Mouse (Mus musculus) embryonic facial prominence, embryonic 10.5 days (tissue): ENCODE measurements around the gene Armc10. TPM values are rescaled to one million over a fixed set of nuclear protein-coding genes. Genes with fewer than 3 reads are reported as not detected.

Source experiments
- DNase-seq: peaks from one replicate; pipeline ENCODE4 v3.0.0-alpha.2; 2017; ENCODE audit warnings: low spot score
- H3K27ac ChIP-seq: fragments of 300-500 bp; sonication (generic); replicated peaks from 2 replicates; pipeline ENCODE4 v1.5.1; 2016; ENCODE audit warnings: mild to moderate bottlenecking
- H3K27me3 ChIP-seq: fragments of 300-500 bp; sonication (generic); replicated peaks from 2 replicates; pipeline ENCODE4 v1.6.1; 2016; ENCODE audit warnings: low read depth, mild to moderate bottlenecking; ENCODE audit not compliant: poor library complexity, severe bottlenecking
- H3K36me3 ChIP-seq: fragments of 300-500 bp; sonication (generic); replicated peaks from 2 replicates; pipeline ENCODE4 v1.6.1; 2016; ENCODE audit warnings: mild to moderate bottlenecking, moderate library complexity
- H3K4me1 ChIP-seq: fragments of 300-500 bp; sonication (generic); 2 replicates; pipeline ENCODE4 v1.6.1; 2016
- H3K4me3 ChIP-seq: fragments of 300-500 bp; sonication (generic); 2 replicates; pipeline ENCODE4 v1.5.1; 2016; ENCODE audit warnings: mild to moderate bottlenecking, moderate library complexity
- H3K9me3 ChIP-seq: fragments of 300-500 bp; sonication (generic); 2 replicates; pipeline ENCODE4 v1.6.1; 2016; ENCODE audit warnings: mild to moderate bottlenecking
- WGBS: fragments of 180-500 bp; shearing (Covaris S2); methylation state at CpG from one replicate; pipeline ENCODE4 v1.1.7; 2016; 5-methylcytosine and 5-hydroxymethylcytosine counted together
- polyA plus RNA-seq: library from polyadenylated mRNA; unstranded; fragments of >200 nt; fragmentation: Nextera tagmentation; extraction: Ambion mirVana; gene quantifications from 2 replicates; pipeline ENCODE4 v1.2.1, GENCODE M21; 2016

The Armc10 gene
- polyA plus RNA-seq, 1 experiment from 2014 or later: 63.1 TPM

GRCm38 (mm10) chr5:21646133-21646491 is 499 bp downstream of the Armc10 start:
- Histone ChIP-seq H3K27me3 (peaks cover 10% of the 10 kb centered on the region), H3K27ac (peak overlapping the region; percentile 91), H3K4me1 (peaks cover 17% of the 10 kb centered on the region), H3K9me3 (no peaks in the 10 kb centered on the region), H3K36me3 (peaks cover 36% of the 10 kb centered on the region), H3K4me3 (peak overlapping the region; percentile 79)
- WGBS: 0% methylated on average over 25 of the region's 25 CpGs
- DNase-seq: no peak

GRCm38 (mm10) chr5:21650736-21651135 is 5.1 kb downstream of the Armc10 start:
- no peak overlapping the region for H3K4me3 ChIP-seq
- H3K4me1 ChIP-seq: peaks cover 12% of the 10 kb centered on the region
- 85% methylated on average over 2 of the region's 2 CpGs for WGBS
- H3K27ac ChIP-seq: no peak overlapping the region
- H3K36me3 ChIP-seq: peaks cover 79% of the 10 kb centered on the region
- DNase-seq: no peak
- H3K9me3 ChIP-seq: no peaks in the 10 kb centered on the region
- H3K27me3 ChIP-seq: no peaks in the 10 kb centered on the region

- H3K9me3 ChIP-seq: no peaks in the 10 kb centered on the region
- no peaks in the 10 kb centered on the region for H3K27me3 ChIP-seq
- no peak overlapping the region for H3K27ac ChIP-seq
- H3K4me3 ChIP-seq: no peak overlapping the region
- no peak for DNase-seq
- H3K4me1 ChIP-seq: peaks cover 5% of the 10 kb centered on the region
- H3K36me3 ChIP-seq: peaks cover 87% of the 10 kb centered on the region
- 90% methylated on average over 7 of the region's 7 CpGs for WGBS
These were observed 6.4 kb downstream of the Armc10 start for GRCm38 (mm10) chr5:21651885-21652612.

DNA sequence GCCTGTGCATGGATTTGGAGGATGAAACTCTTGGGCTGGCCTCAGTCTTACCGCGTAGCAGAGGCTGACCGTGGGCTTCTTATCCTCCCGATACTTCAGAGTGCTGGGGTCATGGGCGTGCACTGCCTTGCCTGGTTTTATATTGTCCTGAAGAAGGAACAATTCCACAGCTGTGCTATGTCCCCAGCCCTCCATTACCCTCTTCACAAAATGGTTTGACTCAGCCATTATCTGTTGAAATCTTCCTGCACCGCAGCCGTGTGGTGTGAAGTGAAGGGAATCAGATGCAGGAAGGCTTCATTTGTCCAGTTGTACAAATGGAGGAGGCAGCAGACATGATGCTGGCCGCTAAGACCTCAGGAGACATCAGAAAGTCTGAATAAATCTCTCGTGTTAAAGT is 11.3 kb downstream of the Armc10 start:
- no peak for DNase-seq
- H3K36me3 ChIP-seq: peaks cover 91% of the 10 kb centered on the region
- 93% methylated on average over 9 of the region's 9 CpGs for WGBS

GRCm38 (mm10) chr5:21658038-21658437 is 12.4 kb downstream of the Armc10 start:
- no peak for DNase-seq
- WGBS: 95% methylated on average over 6 of the region's 6 CpGs
- no peaks in the 10 kb centered on the region for H3K4me1 ChIP-seq
- H3K4me3 ChIP-seq: no peak overlapping the region
- H3K27me3 ChIP-seq: no peaks in the 10 kb centered on the region
- H3K36me3 ChIP-seq: peaks cover 91% of the 10 kb centered on the region
- H3K27ac ChIP-seq: no peak overlapping the region
- no peaks in the 10 kb centered on the region for H3K9me3 ChIP-seq

More for the DNA sequence above, 11.3 kb downstream of the Armc10 start:
- Histone ChIP-seq H3K4me3 (no peak overlapping the region), H3K9me3 (no peaks in the 10 kb centered on the region), H3K27me3 (no peaks in the 10 kb centered on the region), H3K4me1 (no peaks in the 10 kb centered on the region), H3K27ac (no peak overlapping the region)

- peaks cover 91% of the 10 kb centered on the region for H3K36me3 ChIP-seq
- WGBS: 62% methylated on average over 11 of the region's 11 CpGs
These were observed 13.2 kb downstream of the Armc10 start for GRCm38 (mm10) chr5:21658623-21659395.

DNA sequence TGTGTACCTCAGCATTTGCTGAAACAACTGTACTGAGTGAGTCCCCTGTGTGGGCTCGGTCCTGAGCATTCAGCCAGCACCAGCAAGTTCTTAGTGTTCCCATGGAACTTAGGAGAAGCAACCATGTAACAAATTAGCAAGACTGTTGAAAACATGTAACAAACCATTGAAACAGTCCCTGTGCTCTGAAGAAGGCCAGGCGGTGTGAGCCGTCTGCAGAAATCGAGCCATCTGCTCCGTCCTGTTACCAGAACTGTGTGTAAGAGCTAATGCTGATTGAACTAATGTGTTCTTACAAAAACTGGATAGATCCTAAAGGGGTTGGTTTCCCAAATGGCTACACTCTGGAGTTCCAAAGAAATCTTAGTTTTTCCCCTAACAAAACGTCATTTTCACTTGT is 15.2 kb downstream of the Armc10 start:
- peaks cover 83% of the 10 kb centered on the region for H3K36me3 ChIP-seq
- whole genome bisulfite sequencing: 92% methylated on average over 6 of the region's 6 CpGs
- DNase-seq: no peak
- no peak overlapping the region for H3K4me3 ChIP-seq
- H3K27me3 ChIP-seq: no peaks in the 10 kb centered on the region
- no peak overlapping the region for H3K27ac ChIP-seq
- H3K4me1 ChIP-seq: no peaks in the 10 kb centered on the region
- no peaks in the 10 kb centered on the region for H3K9me3 ChIP-seq

More at GRCm38 (mm10) chr5:21658623-21659395, 13.2 kb downstream of the Armc10 start:
- H3K27ac ChIP-seq: no peak overlapping the region
- no peaks in the 10 kb centered on the region for H3K4me1 ChIP-seq
- DNase-seq: peak; percentile 72
- H3K4me3 ChIP-seq: no peak overlapping the region
- no peaks in the 10 kb centered on the region for H3K27me3 ChIP-seq
- no peaks in the 10 kb centered on the region for H3K9me3 ChIP-seq

DNA sequence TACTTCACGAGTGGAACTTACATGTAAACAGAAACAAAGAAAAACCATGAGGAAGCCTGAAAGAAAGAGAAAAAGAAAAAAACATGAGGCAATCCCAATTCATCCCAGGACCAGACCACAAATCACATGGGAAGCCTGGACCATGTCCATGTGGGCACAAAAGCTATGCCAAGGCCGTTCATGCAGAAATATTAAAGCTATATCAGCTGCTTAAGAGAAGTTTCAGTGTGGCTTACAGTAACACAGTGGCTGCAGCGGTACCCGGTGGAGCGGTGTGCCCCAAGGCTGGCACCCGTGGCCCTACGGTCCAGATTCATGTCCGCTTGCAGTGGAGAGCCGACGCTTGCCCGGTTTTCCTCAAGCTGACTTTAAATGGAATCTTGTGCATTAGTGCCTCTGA is 17.5 kb downstream of the Armc10 start:
- H3K27me3 ChIP-seq: no peaks in the 10 kb centered on the region
- WGBS: 96% methylated on average over 11 of the region's 11 CpGs
- H3K27ac ChIP-seq: no peak overlapping the region
- H3K36me3 ChIP-seq: peaks cover 66% of the 10 kb centered on the region
- no peaks in the 10 kb centered on the region for H3K4me1 ChIP-seq
- no peaks in the 10 kb centered on the region for H3K9me3 ChIP-seq
- no peak for DNase-seq
- H3K4me3 ChIP-seq: no peak overlapping the region

DNA sequence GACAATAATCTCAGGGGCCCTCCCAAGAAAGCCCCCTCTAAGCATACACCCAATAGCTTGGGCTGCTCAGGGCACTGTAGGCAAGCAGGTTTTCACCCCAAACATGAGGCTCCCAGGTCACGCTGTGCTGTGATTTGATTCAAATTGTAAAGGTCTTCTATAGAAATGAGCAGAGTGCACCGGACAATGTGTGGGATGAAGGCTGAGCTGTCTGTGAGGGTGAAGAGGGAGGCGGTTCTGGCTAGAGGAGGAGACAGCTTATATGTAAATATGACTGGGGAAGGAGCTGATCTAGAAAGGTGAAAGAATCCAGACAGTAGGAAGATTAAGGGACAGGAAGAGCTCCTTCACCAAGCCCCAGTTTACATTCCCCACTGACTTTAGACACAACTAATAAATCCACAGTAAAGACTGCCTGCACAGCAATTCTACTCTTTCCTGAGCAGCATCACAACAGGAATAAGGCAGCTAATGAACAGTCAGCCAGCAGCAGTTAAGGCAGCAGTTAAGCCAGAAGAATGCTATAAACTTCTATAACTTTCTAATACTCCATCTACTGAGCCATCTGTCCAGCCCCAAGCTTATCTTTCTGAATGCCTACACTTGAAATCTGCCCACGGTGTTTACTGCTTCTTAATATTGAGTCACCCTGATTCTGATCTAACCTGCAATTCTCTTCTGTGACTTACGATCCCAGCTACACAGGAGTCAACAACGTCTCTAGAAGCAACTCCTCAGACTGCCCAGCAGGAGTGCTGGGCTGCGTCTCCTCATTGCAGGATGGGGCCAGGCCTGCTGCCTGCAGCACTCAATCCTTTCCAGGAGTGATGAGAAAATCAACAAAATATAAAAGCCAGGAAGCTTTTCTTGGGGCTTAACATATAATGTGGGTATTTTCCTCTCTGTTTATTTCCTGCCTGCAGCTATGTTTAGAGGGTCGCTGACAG is 21.9 kb downstream of the Armc10 start:
- 70% methylated on average over 8 of the region's 8 CpGs for WGBS
- H3K27me3 ChIP-seq: no peaks in the 10 kb centered on the region
- no peaks in the 10 kb centered on the region for H3K4me1 ChIP-seq
- no peak overlapping the region for H3K27ac ChIP-seq
- no peak overlapping the region for H3K4me3 ChIP-seq
- H3K9me3 ChIP-seq: no peaks in the 10 kb centered on the region
- H3K36me3 ChIP-seq: peaks cover 25% of the 10 kb centered on the region
- DNase-seq: no peak

- Histone ChIP-seq H3K4me1 (peaks cover 6% of the 10 kb centered on the region), H3K4me3 (no peak overlapping the region), H3K36me3 (peaks cover 9% of the 10 kb centered on the region), H3K9me3 (no peaks in the 10 kb centered on the region), H3K27me3 (no peaks in the 10 kb centered on the region), H3K27ac (no peak overlapping the region)
- DNase-seq: no peak
- 94% methylated on average over 2 of the region's 2 CpGs for WGBS
These were observed 23.7 kb downstream of the Armc10 start for GRCm38 (mm10) chr5:21669307-21669706.

DNA sequence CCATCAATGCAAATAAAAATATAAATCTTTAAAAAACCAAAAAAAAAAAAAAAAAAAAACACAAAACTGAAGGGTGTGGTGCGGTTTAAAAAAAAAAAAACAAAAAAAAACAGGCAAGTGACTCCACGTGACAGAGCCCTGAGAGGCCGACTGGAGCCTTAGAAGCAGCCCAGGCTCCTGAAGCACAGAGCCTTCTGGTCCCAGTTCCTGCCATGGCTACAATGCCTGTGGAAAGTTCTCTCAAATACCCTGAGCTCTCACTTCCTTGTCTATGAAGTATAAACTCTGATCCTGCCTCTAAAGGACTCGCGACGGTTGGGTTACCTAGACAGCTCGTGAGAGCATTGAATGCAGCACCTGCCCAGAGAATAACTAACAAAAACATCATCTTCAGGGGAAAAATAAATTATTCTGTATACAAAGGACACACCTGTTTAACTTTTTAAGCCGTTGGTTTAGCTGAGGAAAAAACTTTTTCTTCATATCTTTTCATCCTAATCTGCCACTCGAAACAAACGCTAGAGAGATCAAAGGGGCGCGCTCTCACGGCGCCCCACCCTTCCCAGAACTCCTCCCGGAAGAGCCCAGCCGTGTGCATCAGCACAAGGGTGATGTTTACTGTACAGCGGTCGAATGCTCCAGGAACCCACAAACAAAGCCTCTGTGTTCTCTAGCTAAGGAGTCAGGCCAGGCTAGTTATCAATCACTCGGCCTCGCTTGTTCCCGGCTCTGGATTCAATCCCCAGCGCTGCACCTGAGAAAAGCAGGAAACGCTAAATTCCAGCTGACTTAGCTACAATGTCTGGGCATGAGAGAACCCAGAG is 27.4 kb downstream of the Armc10 start:
- WGBS: 53% methylated on average over 23 of the region's 23 CpGs
- no peak for DNase-seq
- H3K27ac ChIP-seq: peak overlapping the region; percentile 44

More for the DNA sequence above, 27.4 kb downstream of the Armc10 start:
- Histone ChIP-seq H3K4me1 (peaks cover 6% of the 10 kb centered on the region), H3K36me3 (peaks cover 32% of the 10 kb centered on the region), H3K9me3 (no peaks in the 10 kb centered on the region), H3K27me3 (no peaks in the 10 kb centered on the region), H3K4me3 (peak overlapping the region; percentile 9; the same call in 1 of the 2 replicates)
